Mouse (Mus musculus) stomach, postnatal 0 days (tissue): ENCODE measurements around the gene Gzmm.

Source experiments
- CTCF ChIP-seq: IDR thresholded peaks from 2 replicates; pipeline ENCODE4 v1.5.1; 2016; ENCODE audit warnings: antibody characterized with exemption, low read depth, mild to moderate bottlenecking, moderate library complexity
- EP300 ChIP-seq: optimal IDR thresholded peaks from 2 replicates; pipeline ENCODE3; 2016; ENCODE audit warnings: antibody characterized with exemption

DNA sequence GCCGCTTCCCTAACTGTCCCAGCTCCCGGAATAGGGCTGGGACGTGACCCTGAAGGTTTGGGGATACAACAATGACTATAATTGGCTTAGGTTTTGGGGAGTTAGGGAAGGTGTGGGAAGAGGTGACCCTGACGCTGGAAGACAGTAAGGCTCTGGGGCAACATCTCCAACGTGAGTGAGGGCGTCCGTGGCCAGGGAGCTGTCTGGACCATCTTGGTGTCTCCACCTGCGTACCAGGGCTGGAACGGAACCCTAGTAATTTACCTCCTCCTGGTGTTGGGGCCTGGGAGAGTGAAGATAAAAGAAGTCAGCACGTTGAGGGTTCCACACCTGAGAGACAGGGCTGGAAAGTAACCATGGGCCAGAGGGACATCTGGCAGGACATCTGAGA is 16.1 kb downstream of the Gzmm start:
- no peak for TF ChIP-seq CTCF
- TF ChIP-seq EP300, result no peak
